Mouse (Mus musculus): Measurements from ENCODE around the gene Skor1.

Skor1 gene

DNA sequence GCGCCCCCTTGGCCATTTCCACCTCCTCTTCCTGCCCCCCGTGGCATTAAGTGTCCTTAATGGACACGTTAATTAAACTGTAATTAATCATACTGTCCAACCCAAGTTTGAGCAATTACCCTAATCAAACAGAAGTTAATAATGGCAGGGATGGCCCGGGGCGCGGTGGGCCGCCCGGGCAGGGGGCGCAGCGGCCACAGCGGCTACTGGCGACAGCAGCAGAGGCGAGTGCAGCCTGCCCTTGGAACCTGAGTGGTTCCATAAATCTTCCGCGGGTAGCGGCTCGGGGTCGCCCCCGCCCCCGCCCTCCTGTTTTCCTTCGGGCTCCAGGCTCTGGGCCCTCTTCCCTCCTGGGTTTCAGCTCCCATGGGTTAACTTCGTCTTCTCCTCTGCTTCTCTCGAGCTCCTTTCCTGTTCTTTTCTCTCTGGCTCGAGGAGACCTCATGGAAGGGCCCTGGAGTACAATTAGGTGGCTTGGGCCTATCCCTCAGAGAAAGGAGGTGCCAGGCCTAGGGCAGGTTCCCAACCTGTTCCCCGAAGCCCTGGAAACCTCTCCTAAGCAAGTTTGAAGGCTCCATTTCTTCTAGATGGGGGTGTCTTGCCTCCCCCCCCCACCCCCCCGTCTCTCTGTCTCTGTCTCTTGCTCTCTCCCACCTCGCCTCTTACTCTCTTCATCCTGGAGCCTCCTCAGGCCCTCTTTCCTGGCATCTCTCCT, 1.5 kb upstream of the Skor1 start:
- DNase-seq (ENCODE audit: extremely low spot score, low read depth, low spot score): no peak

DNA sequence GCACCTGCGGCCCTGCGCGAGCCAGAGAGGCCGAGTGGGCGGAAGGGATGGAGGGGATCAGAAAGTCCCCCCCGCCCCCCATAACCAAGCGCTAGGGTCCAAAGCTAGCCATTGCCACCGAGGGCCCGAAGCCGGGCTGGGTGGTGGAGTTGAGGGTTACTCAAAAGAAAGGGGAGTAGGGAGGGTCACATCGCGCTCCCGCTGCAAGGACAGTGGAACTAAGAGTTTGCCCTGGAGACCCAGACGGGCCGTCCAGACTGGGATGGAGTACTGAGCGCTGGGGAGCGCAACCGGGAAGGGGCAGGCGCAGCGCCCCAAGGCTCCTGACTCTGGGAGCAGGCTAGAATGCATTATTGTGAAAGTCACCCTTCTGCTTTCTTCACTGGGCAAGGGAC, 608 bp upstream of the Skor1 start:
- DNase-seq (ENCODE audit: extremely low spot score, low read depth, low spot score): no peak

GRCm38 (mm10) chr9:63147786-63148409, 863 bp downstream of the Skor1 start:
- no peak for DNase-seq (ENCODE audit: extremely low spot score, low read depth, low spot score)

GRCm38 (mm10) chr9:63147296-63147695, 1.5 kb downstream of the Skor1 start:
- no peak for DNase-seq (ENCODE audit: extremely low spot score, low read depth, low spot score)

- no peak for DNase-seq (ENCODE audit: extremely low spot score, low read depth, low spot score)
Observed at GRCm38 (mm10) chr9:63146856-63147274, 1.9 kb downstream of the Skor1 start.

DNA sequence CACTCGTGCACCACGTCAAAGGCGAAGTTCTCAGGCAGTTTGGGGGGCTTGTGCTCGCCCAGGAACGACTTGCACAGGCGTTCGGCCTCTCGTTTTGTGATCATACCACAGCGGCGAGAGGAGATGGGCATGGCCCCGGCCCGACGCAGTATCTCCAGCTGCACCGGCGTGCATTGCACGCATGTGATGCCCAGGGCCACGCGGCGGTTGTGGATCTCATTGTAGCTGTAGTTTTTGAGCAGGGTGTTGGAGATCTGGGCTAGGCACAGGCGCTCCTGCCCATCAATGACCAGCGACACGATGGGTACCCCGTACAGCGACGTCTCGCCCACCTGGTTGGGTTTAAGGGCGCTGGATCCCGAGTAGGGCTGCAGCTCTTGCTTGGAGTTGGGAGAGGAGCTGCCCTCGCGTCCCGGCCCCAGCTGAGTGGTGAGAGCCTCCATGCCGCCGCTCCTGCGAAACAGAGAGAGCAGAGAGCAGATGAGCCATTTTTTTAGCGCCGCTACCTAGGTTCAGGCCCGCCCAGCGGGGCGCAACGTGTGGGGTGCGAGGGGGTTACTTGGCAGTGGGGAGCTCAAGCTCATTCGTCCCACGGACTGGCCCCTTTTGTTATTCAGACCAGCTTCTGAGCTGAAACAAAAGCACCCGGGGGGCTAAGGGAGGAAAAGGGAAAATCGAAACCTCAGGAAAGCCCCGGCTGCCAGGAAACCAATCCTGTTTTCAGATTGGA, 2.5 kb downstream of the Skor1 start:
- no peak for DNase-seq (ENCODE audit: extremely low spot score, low read depth, low spot score)

GRCm38 (mm10) chr9:63145249-63146125, 3.3 kb downstream of the Skor1 start:
- no peak for DNase-seq (ENCODE audit: extremely low spot score, low read depth, low spot score)

DNA sequence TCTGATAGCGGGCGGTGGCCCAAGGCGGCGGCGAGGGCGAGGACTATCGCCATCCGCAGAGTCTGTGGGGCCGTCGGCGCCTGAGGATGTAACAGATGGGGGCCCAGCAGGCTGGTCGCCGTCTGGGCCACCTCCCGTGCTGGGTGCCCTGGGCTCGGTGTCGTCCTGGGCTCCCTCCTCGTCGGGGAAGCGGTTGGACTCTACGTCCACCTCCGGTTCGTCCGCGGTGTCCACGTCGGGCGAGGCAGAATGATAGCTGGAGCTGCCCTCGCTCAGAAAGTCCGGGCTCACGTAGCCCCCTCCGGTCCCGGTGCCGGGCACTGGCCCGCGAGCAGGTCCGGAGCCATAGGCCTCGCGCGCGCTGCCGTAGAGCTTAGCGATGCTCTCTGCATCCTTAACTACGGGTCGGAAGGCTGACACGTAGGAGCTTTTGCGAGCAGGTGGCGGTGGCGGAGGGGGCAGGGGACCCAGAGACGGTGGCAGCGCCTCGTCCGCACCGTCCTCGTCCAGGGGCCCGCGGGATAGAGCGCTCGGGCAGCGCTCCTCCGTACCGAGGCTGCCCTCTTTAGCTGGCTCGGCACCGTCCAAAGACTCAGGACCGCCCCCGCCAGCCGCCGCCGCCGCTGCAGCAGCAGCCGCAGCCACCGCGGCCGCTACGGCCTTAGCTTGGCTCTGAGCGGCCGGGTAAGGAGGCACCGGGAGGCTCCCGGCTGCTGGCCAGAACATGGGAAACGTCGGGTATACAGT, 4.1 kb downstream of the Skor1 start:
- no peak for DNase-seq (ENCODE audit: extremely low spot score, low read depth, low spot score)

DNA sequence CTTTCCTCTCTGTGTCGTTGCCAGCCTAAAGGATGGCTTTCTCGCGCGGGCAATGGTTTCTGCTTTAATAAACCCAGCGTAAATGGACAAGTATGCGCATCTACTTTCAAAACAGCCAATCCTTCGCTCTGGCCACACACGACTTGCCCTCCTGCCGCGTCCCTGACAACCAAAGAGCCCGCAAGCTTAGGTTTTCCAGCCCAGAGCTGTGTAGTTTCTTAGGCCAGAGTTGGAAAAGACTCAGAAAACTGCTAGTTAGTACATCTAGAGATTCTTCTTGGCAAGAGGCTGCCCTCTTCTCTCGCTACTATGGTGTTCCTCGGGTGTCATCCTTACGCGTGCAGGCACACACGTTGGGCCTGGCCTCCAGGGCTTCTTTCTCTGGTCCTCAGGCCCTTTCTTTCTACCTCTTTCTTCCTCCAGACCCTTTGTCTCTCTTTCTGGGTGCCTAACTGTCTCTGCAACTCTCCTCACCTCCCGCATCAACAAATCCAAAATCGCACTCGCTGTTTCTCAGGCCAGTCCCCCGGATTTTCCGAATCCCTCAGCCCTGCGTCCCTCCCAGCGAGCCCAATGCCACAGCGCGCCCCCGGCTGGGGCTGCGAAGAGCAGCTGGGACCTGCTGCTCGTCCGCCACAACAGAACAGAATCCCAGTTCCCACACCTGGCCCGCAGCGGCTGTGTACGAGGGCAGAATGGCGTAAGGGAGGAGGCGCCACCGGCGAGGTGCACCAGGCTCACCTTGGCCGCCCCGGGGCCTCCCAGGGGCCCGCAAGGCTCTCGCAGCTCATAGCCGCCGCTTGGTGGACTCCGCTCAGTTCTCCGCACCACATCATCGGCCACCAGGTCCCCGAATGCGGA, 4.9 kb downstream of the Skor1 start:
- DNase-seq (ENCODE audit: extremely low spot score, low read depth, low spot score): no peak

GRCm38 (mm10) chr9:63143227-63143626, 5.5 kb downstream of the Skor1 start:
- no peak for DNase-seq (ENCODE audit: extremely low spot score, low read depth, low spot score)

- DNase-seq (ENCODE audit: extremely low spot score, low read depth, low spot score): no peak
Observed at GRCm38 (mm10) chr9:63142335-63143036, 6.3 kb downstream of the Skor1 start.

DNA sequence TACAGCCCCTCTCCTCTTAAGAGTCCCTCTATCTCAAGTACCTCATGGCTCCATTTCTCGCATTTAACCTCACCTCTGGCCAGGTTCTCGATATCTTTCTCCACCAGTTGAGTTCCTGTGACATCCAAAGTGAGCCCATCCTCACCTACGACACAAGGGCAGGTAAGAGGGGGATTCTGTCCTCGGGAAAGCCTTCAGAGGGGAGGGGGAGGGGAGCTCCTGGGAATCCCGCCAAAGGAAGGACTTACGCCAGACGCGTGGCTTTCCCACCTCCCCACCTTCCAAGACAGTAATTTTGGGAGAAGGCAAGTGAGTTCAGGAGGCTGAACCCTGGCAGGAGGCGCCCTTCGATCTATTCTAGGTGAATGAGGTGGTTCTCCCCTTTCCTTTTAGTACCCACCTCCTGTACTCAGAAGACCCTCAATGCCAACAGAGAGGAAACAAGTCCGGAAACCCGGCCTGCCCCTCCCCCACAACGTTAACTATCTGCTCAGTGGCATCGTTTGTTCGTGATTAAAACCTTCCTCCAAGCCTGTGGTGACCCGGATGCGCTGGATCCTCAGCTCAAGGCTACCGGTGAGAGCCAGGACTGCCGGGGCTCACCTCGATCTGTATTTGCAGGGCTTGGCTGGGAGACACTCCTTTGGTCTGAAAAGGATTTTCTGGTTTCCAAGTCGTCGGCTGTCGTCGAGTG, 7.0 kb downstream of the Skor1 start:
- no peak for DNase-seq (ENCODE audit: extremely low spot score, low read depth, low spot score)

DNA sequence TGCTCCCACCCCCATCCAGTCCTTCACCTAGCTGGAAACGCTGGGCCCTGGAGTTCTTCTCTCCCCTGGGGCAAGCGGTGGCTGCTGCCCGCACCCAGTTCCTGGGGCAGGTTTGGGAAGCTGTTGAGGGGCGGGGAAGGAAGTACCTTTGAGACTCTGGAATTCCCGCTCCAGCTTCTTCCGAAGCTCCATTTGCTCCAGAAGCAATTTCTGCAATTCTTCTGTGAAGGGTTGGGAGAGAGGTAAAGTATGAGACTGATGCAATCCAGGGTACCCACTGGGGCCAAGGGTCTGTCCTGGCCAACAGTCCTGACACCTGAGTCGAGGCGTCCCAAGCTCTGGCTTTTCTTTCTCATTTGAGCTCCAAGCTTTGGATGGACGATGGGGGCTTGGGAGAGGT, 8.6 kb downstream of the Skor1 start:
- no peak for DNase-seq (ENCODE audit: extremely low spot score, low read depth, low spot score)

GRCm38 (mm10) chr9:63139661-63140060, 9.1 kb downstream of the Skor1 start:
- no peak for DNase-seq (ENCODE audit: extremely low spot score, low read depth, low spot score)

GRCm38 (mm10) chr9:63138481-63138967, 10.2 kb downstream of the Skor1 start:
- no peak for DNase-seq (ENCODE audit: extremely low spot score, low read depth, low spot score)

DNA sequence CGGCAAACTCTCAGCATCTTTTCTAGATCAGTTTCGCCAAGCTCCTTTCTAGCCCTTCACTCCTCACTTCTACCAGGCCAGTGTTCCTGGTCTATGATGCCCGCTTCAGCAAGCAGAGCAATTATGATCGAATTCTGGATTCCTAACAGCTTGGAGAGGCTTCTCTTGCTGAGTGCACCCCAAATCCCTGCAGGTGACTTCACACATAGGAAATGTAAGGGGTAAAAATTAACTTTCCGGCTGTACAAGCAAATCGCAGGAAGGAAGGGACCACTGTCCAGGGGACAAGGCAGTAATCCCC, 11.2 kb downstream of the Skor1 start:
- no peak for DNase-seq (ENCODE audit: extremely low spot score, low read depth, low spot score)

DNA sequence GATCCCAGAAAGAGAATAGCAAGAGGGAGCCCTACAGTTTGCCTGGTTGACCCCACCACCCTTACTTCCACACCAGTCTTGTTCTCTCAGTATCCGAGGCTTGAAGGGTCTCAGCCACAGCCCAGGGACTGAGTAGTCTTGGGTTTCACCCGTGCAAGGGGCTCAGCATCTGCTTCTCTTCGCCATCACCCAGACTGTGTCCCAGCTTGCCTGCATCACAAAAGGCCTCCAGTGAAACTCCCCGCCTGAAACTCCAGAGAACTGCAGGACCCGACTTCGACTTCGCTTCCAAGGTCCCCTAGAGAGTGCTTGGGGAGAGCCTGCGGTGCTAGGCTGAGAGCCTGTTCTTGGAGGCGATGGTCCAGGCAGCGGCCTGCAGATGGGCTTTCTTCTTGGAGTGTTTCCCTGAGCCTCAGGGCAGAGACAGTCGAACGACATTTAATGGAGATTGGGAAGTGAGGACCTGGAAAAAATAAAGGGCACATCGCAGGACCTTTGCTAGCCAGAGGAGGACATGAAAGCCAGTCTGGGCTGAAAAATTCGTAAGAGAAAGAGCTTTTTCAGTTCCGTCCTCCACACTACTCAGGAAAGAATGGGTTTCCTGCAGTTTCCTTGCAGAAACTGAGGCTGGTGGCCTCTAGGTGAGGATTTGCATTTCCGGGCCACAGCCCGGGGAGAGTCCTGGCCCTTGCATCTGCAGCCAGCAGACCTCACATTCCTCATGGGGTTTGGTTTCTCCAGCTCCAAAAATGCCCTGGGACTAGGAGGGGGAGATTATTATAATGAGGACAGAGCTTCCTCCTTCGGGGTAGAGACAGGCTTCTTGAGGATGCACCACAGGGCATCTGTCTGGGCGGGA, 11.8 kb downstream of the Skor1 start:
- no peak for DNase-seq (ENCODE audit: extremely low spot score, low read depth, low spot score)

Data from hindlimb bud, embryonic 11.5 days (tissue).